Mouse (Mus musculus): ENCODE measurements around the gene Aff1. TPM values are rescaled to one million over a fixed set of nuclear protein-coding genes. Genes with fewer than 3 reads are reported as not detected.

Gene Aff1
- polyA plus RNA-seq, 1 experiment from 2014 or later = 5.3 TPM

DNA sequence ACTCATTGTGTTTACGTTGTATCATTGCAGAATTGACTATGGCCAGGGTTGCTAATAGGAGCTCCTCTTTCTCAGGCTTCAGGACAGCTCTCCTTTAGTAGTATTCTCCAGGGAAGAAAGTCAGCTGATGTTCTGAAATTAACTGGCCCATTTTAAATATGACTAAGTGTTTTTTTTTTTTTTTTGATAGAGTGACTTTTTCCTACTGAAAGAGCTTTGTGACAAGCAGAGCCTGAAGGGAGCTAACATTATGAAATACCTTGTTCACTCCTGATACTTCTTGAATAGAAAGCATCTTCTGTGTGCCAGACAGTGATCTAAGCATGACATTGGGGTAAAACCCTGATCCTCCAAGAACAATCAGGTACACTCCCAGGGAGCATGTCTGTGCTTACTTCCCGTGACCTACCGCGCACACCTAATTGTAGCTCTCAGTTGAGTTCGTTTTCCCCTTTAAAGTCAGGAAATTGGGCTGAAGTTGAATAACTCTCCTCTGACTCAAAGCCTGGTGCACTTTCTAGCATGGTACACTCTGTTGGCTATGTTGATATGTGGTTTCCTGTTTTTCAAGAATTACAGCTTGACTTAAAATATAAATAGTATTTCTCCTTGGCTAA, 5.8 kb downstream of the Aff1 start:
- Histone ChIP-seq H3K27me3 (peaks cover 29% of the 10 kb centered on the region), H3K4me1 (peaks cover 13% of the 10 kb centered on the region), H3K9ac (replicated peaks) (no peak overlapping the region), H3K4me3 (no peak overlapping the region), H3K4me2 (replicated peaks) (no peak overlapping the region), H3K36me3 (no peaks in the 10 kb centered on the region), H3K9me3 (no peaks in the 10 kb centered on the region), H3K27ac (replicated peaks) (no peak overlapping the region)
- ATAC-seq (ENCODE audit: low FRiP score, low read depth) = no peak
- WGBS = 65% methylated on average over 5 of the region's 5 CpGs

GRCm38 (mm10) chr5:103698577-103698976, 6.4 kb downstream of the Aff1 start:
- ATAC-seq (ENCODE audit: low FRiP score, low read depth) = no peak
- Histone ChIP-seq H3K9me3 (no peaks in the 10 kb centered on the region), H3K36me3 (no peaks in the 10 kb centered on the region), H3K4me1 (peaks cover 7% of the 10 kb centered on the region), H3K27me3 (peaks cover 23% of the 10 kb centered on the region), H3K9ac (replicated peaks) (no peak overlapping the region), H3K4me2 (replicated peaks) (no peak overlapping the region), H3K4me3 (no peak overlapping the region), H3K27ac (replicated peaks) (no peak overlapping the region)
- 86% methylated on average over 4 of the region's 4 CpGs for WGBS

GRCm38 (mm10) chr5:103699537-103699936, 7.4 kb downstream of the Aff1 start:
- Histone ChIP-seq H3K4me3 (no peak overlapping the region), H3K36me3 (no peaks in the 10 kb centered on the region), H3K4me2 (replicated peaks) (no peak overlapping the region), H3K27me3 (peaks cover 14% of the 10 kb centered on the region), H3K4me1 (peaks cover 7% of the 10 kb centered on the region; the same call in 1 of the 2 replicates), H3K9me3 (no peaks in the 10 kb centered on the region), H3K9ac (replicated peaks) (no peak overlapping the region), H3K27ac (replicated peaks) (no peak overlapping the region)
- no peak for ATAC-seq (ENCODE audit: low FRiP score, low read depth)
- WGBS = 62% methylated on average over 4 of the region's 4 CpGs

- 84% methylated on average over 2 of the region's 2 CpGs for WGBS
- Histone ChIP-seq H3K4me1 (peaks cover 7% of the 10 kb centered on the region; the same call in 1 of the 2 replicates), H3K9ac (replicated peaks) (no peak overlapping the region), H3K27me3 (peaks cover 4% of the 10 kb centered on the region), H3K4me3 (no peak overlapping the region), H3K9me3 (no peaks in the 10 kb centered on the region), H3K4me2 (replicated peaks) (no peak overlapping the region), H3K36me3 (no peaks in the 10 kb centered on the region), H3K27ac (replicated peaks) (no peak overlapping the region)
- ATAC-seq (ENCODE audit: low FRiP score, low read depth) = no peak
Observed at GRCm38 (mm10) chr5:103700661-103701060, 8.5 kb downstream of the Aff1 start.

DNA sequence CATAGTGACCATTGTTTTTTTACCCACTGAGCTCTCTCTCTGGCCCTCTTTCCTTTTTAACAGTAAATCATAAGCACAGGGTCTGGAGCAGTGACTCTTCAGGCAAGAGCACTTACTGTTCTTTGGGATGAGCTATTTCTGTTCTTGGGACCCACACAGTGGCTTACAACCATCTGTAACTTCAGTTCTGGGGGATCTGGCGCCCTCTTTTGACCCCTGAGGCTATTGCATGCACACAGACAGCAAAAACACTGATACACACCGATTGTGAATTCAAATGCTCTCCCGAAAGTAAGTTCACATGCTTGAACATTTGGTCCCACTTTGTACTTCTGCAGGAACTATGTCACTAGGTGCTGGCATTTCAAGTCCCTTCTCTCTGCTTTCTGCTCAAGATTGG, 9.3 kb downstream of the Aff1 start:
- H3K36me3 ChIP-seq = no peaks in the 10 kb centered on the region
- H3K4me3 ChIP-seq = no peak overlapping the region
- ATAC-seq (ENCODE audit: low FRiP score, low read depth) = no peak
- peaks cover 7% of the 10 kb centered on the region; the same call in 1 of the 2 replicates for H3K4me1 ChIP-seq
- WGBS = 68% methylated on average over 3 of the region's 3 CpGs
- H3K9ac ChIP-seq (replicated peaks) = no peak overlapping the region
- H3K4me2 ChIP-seq (replicated peaks) = no peak overlapping the region
- H3K27ac ChIP-seq (replicated peaks) = no peak overlapping the region
- H3K9me3 ChIP-seq = no peaks in the 10 kb centered on the region
- H3K27me3 ChIP-seq = peaks cover 4% of the 10 kb centered on the region

DNA sequence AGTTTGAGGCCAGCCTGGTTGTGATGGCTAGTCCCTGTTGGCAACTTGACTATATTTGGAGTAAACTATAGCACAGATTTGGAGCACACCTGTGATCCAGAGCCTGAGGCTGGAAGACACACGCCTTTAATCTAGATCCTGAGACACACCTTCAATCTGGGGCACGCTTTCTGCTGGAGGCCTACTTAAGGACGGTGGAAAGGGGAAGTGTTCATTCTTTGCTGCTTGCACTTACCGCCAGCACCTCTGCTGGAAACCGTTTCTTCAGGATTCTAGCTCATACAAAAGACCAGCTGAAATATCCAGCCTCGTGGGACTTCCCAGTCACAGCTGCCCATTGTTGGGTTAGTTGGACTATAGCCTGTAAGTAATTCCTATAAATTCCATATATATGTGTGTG, 10.4 kb downstream of the Aff1 start:
- Histone ChIP-seq H3K27ac (replicated peaks) (no peak overlapping the region), H3K27me3 (peaks cover 2% of the 10 kb centered on the region), H3K4me1 (peaks cover 2% of the 10 kb centered on the region; the same call in 1 of the 2 replicates), H3K9me3 (no peaks in the 10 kb centered on the region), H3K4me2 (replicated peaks) (no peak overlapping the region), H3K36me3 (no peaks in the 10 kb centered on the region), H3K9ac (replicated peaks) (no peak overlapping the region), H3K4me3 (no peak overlapping the region)
- no peak for ATAC-seq (ENCODE audit: low FRiP score, low read depth)
- WGBS = 82% methylated on average over 6 of the region's 6 CpGs

GRCm38 (mm10) chr5:103705331-103705730, 13.2 kb downstream of the Aff1 start:
- no peak for ATAC-seq (ENCODE audit: low FRiP score, low read depth)
- Histone ChIP-seq H3K4me3 (no peak overlapping the region), H3K27me3 (no peaks in the 10 kb centered on the region), H3K4me2 (replicated peaks) (no peak overlapping the region), H3K9ac (replicated peaks) (no peak overlapping the region), H3K36me3 (no peaks in the 10 kb centered on the region), H3K27ac (replicated peaks) (no peak overlapping the region), H3K4me1 (no peaks in the 10 kb centered on the region), H3K9me3 (no peaks in the 10 kb centered on the region)
- 94% methylated on average over 4 of the region's 4 CpGs for WGBS

DNA sequence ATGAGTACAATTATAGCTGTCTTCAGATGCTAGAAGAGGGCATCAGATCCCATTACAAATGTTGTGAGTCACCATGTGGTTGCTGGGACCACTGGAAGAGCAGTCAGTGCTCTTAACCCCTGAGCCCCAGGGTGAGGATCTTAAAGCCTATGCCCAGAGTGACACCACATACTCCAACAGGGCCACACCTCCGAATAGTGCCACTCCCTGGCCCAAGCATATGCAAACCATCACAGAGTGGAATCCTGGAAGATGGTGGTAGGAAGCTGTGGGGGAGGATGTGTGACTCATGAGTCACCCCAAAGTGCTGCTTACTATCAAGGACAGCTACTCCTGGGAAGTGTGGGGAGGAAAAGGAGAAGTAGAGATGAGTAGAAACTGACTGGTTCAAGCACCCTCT, 13.7 kb downstream of the Aff1 start:
- ATAC-seq (ENCODE audit: low FRiP score, low read depth) = no peak
- no peaks in the 10 kb centered on the region for H3K9me3 ChIP-seq
- H3K4me3 ChIP-seq = no peak overlapping the region
- no peaks in the 10 kb centered on the region for H3K36me3 ChIP-seq
- H3K27ac ChIP-seq (replicated peaks) = no peak overlapping the region
- H3K4me1 ChIP-seq = no peaks in the 10 kb centered on the region
- no peak overlapping the region for H3K9ac ChIP-seq (replicated peaks)
- H3K4me2 ChIP-seq (replicated peaks) = no peak overlapping the region
- WGBS = 87% methylated on average over 1 of the region's 1 CpGs
- no peaks in the 10 kb centered on the region for H3K27me3 ChIP-seq

DNA sequence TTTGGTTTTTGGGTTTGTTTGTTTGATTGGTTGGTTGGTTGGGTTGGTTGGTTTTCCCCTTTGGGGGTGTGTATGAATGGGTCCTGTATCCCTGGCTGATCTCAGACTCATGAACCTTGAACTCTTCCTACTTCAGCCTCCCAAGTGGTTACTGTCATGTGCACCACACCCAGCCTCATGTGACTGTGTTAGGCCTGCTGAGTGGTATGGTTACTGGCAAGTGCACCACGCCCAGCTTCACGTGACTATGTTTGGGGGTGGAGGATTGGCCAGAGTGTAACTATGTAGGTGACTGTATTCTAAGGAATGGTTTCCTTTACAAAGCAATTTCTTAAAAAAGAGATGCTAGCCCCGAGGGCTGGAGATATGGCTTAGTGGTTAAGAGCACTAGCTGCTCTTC, 16.9 kb downstream of the Aff1 start:
- Histone ChIP-seq H3K27ac (replicated peaks) (no peak overlapping the region), H3K36me3 (no peaks in the 10 kb centered on the region), H3K4me1 (no peaks in the 10 kb centered on the region), H3K4me3 (no peak overlapping the region), H3K4me2 (replicated peaks) (no peak overlapping the region), H3K27me3 (no peaks in the 10 kb centered on the region), H3K9ac (replicated peaks) (no peak overlapping the region), H3K9me3 (no peaks in the 10 kb centered on the region)
- 93% methylated on average over 3 of the region's 3 CpGs for WGBS
- no peak for ATAC-seq (ENCODE audit: low FRiP score, low read depth)

DNA sequence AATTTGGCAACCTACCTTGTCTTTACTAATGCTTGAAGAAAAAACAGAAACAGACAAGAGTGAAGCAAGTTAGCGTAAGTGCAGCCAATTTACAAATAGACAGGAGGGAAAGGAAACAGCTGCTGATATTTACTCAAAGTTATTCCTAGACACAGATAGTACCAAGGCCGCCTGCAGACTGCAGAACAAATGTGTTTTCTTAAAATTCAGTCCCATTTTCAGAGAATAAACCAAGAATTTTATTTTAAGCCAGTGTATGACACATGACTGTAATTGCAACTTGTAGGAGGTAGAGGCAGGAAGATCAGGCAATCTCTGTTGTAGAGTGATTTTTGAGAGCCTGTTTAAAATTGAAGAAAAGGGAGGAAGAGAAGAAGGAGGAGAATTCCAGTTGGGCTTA, 19.7 kb downstream of the Aff1 start:
- Histone ChIP-seq H3K9me3 (no peaks in the 10 kb centered on the region), H3K27me3 (no peaks in the 10 kb centered on the region), H3K4me1 (no peaks in the 10 kb centered on the region), H3K27ac (replicated peaks) (no peak overlapping the region), H3K4me2 (replicated peaks) (no peak overlapping the region), H3K4me3 (no peak overlapping the region), H3K9ac (replicated peaks) (no peak overlapping the region), H3K36me3 (no peaks in the 10 kb centered on the region)
- WGBS = 82% methylated on average over 2 of the region's 2 CpGs
- no peak for ATAC-seq (ENCODE audit: low FRiP score, low read depth)

GRCm38 (mm10) chr5:103713422-103713821, 21.2 kb downstream of the Aff1 start:
- H3K4me2 ChIP-seq (replicated peaks) = no peak overlapping the region
- ATAC-seq (ENCODE audit: low FRiP score, low read depth) = no peak
- no peak overlapping the region for H3K9ac ChIP-seq (replicated peaks)
- H3K27ac ChIP-seq (replicated peaks) = no peak overlapping the region
- no peaks in the 10 kb centered on the region for H3K27me3 ChIP-seq
- H3K4me3 ChIP-seq = no peak overlapping the region
- 75% methylated on average over 2 of the region's 2 CpGs for WGBS
- no peaks in the 10 kb centered on the region for H3K9me3 ChIP-seq
- H3K4me1 ChIP-seq = no peaks in the 10 kb centered on the region
- H3K36me3 ChIP-seq = no peaks in the 10 kb centered on the region

- H3K9ac ChIP-seq (replicated peaks) = no peak overlapping the region
- H3K27ac ChIP-seq (replicated peaks) = no peak overlapping the region
- 80% methylated on average over 6 of the region's 6 CpGs for WGBS
- H3K4me2 ChIP-seq (replicated peaks) = no peak overlapping the region
- no peaks in the 10 kb centered on the region for H3K36me3 ChIP-seq
- H3K27me3 ChIP-seq = peaks cover 2% of the 10 kb centered on the region; the same call in 1 of the 2 replicates
- no peak overlapping the region for H3K4me3 ChIP-seq
- no peak for ATAC-seq (ENCODE audit: low FRiP score, low read depth)
- H3K9me3 ChIP-seq = no peaks in the 10 kb centered on the region
- H3K4me1 ChIP-seq = peaks cover 4% of the 10 kb centered on the region; the same call in 1 of the 2 replicates
Observed at GRCm38 (mm10) chr5:103714943-103715342, 22.8 kb downstream of the Aff1 start.

GRCm38 (mm10) chr5:103716824-103717342, 24.7 kb downstream of the Aff1 start:
- no peak overlapping the region for H3K9ac ChIP-seq (replicated peaks)
- H3K9me3 ChIP-seq = no peaks in the 10 kb centered on the region
- peaks cover 4% of the 10 kb centered on the region; the same call in 1 of the 2 replicates for H3K4me1 ChIP-seq
- peaks cover 4% of the 10 kb centered on the region; the same call in 1 of the 2 replicates for H3K27me3 ChIP-seq
- no peak overlapping the region for H3K4me3 ChIP-seq
- H3K36me3 ChIP-seq = no peaks in the 10 kb centered on the region
- WGBS = 93% methylated on average over 5 of the region's 5 CpGs
- H3K4me2 ChIP-seq (replicated peaks) = no peak overlapping the region
- H3K27ac ChIP-seq (replicated peaks) = no peak overlapping the region
- ATAC-seq (ENCODE audit: low FRiP score, low read depth) = no peak

Data from midbrain, embryonic 12.5 days (tissue).